Mouse (Mus musculus) brain, adult 2 months (tissue): ENCODE results near the gene Golim4.

ENCODE experiments used
- DNase-seq: peaks from one replicate; pipeline ENCODE4 v3.0.0; 2011; ENCODE audit warnings: low read depth, low spot score

Gene Golim4

GRCm38 (mm10) chr3:75926327-75926726 lies 30.4 kb downstream of the Golim4 start:
- DNase-seq = no peak

- DNase-seq = no peak
Measured at GRCm38 (mm10) chr3:75925123-75925522, 31.6 kb downstream of the Golim4 start.

GRCm38 (mm10) chr3:75917770-75918503 lies 38.8 kb downstream of the Golim4 start:
- no peak for DNase-seq

GRCm38 (mm10) chr3:75912786-75913185 lies 44.0 kb downstream of the Golim4 start:
- no peak for DNase-seq

GRCm38 (mm10) chr3:75910768-75911167 lies 46.0 kb downstream of the Golim4 start:
- no peak for DNase-seq

- peak; percentile 93 for DNase-seq
Measured at GRCm38 (mm10) chr3:75910257-75910656, 46.5 kb downstream of the Golim4 start.

GRCm38 (mm10) chr3:75901903-75902598 lies 54.7 kb downstream of the Golim4 start:
- DNase-seq = peak; percentile 26

GRCm38 (mm10) chr3:75895075-75895474 lies 61.7 kb downstream of the Golim4 start:
- DNase-seq = peak; percentile 59

- DNase-seq = peak; percentile 42
Measured at GRCm38 (mm10) chr3:75891581-75891980, 65.2 kb downstream of the Golim4 start.

- peak; percentile 51 for DNase-seq
Measured at GRCm38 (mm10) chr3:75889323-75889722, 67.4 kb downstream of the Golim4 start.

- no peak for DNase-seq
Measured at GRCm38 (mm10) chr3:75881582-75881981, 75.2 kb downstream of the Golim4 start.

GRCm38 (mm10) chr3:75879269-75879668 lies 77.5 kb downstream of the Golim4 start:
- DNase-seq = no peak

GRCm38 (mm10) chr3:75868886-75869285 lies 87.9 kb downstream of the Golim4 start:
- DNase-seq = peak; percentile 28

GRCm38 (mm10) chr3:75864203-75864602 lies 92.5 kb downstream of the Golim4 start:
- peak; percentile 65 for DNase-seq

- DNase-seq = peak; percentile 29
Measured at GRCm38 (mm10) chr3:75861677-75862076, 95.1 kb downstream of the Golim4 start.

- peak; percentile 35 for DNase-seq
Measured at GRCm38 (mm10) chr3:75860760-75861159, 96.0 kb downstream of the Golim4 start.

- peak; percentile 30 for DNase-seq
Measured at GRCm38 (mm10) chr3:75835286-75835967, 121.3 kb downstream of the Golim4 start.

GRCm38 (mm10) chr3:75834827-75835226 lies 121.9 kb downstream of the Golim4 start:
- no peak for DNase-seq
